Mouse (Mus musculus) C2C12 (cell line): ENCODE measurements around the gene Hcn3.

ENCODE experiments used
- CEBPB ChIP-seq: IDR thresholded peaks from one replicate; pipeline ENCODE4 v1.6.1; 2011; ENCODE audit warnings: low read depth, mild to moderate bottlenecking, control low read depth, moderate library complexity
- CTCF ChIP-seq: IDR thresholded peaks from one replicate; pipeline ENCODE4 v1.5.1; 2011; ENCODE audit not compliant: control insufficient read depth, insufficient read depth, insufficient read length
- FOSL1 ChIP-seq: IDR thresholded peaks from one replicate; pipeline ENCODE4 v1.8.0; 2011; ENCODE audit warnings: mild to moderate bottlenecking, low read length; ENCODE audit not compliant: poor library complexity, insufficient read depth, severe bottlenecking
- MAX ChIP-seq: IDR thresholded peaks from one replicate; pipeline ENCODE4 v1.6.1; 2011; ENCODE audit warnings: mild to moderate bottlenecking, control low read depth
- MYOD1 ChIP-seq: IDR thresholded peaks from one replicate; pipeline ENCODE4 v1.6.1; 2011; ENCODE audit warnings: low read depth; ENCODE audit not compliant: control insufficient read depth, insufficient read length
- USF1 ChIP-seq: IDR thresholded peaks from one replicate; pipeline ENCODE4 v1.6.1; 2011; ENCODE audit warnings: low read depth, mild to moderate bottlenecking, control low read depth, moderate library complexity

DNA sequence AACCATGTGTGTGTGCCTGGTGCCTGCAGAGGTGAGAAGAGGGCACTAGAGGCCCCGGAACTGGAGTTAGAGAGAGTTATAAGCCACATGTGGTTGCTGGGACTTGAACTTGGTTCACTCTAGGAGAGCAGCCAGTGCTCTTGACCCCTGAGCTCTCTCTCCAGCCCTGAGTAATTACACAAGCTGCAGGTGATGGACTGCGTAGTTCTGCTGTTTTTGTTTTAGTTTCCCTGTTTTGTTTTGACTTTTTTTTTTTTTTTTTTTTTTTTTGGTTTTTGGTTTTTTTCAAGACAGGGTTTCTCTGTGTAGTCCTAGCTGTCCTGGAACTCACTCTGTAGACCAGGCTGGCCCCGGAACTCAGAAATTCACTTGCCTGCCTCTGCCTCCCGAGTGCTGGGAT lies 1.8 kb upstream of the Hcn3 start:
- TF ChIP-seq CTCF, result no peak
- no peak for TF ChIP-seq MYOD1
- TF ChIP-seq MAX, result no peak
- no peak for TF ChIP-seq FOSL1
- no peak for TF ChIP-seq USF1
- no peak for TF ChIP-seq CEBPB
